Mouse (Mus musculus): ENCODE measurements around the gene Lpp.

- no peak for TF ChIP-seq CHD1 (IDR thresholded peaks at IDR 0.05; ENCODE audit: low read depth, low read length)
- no peak for TF ChIP-seq RCOR1 (conservative IDR thresholded peaks at IDR 0.05; ENCODE audit: low read depth, low read length)
- no peak for TF ChIP-seq CTCF (conservative IDR thresholded peaks at IDR 0.05 in 1 of 2, IDR thresholded peaks at IDR 0.05 in 1 of 2; ENCODE audit: low read depth in 2 of 2, low read length in 2 of 2)
- no peak for TF ChIP-seq EP300 (IDR thresholded peaks at IDR 0.05; ENCODE audit: low read length)
- TF ChIP-seq POLR2A (IDR thresholded peaks at IDR 0.05; ENCODE audit: low read depth, low read length) = no peak
- TF ChIP-seq MXI1 (IDR thresholded peaks at IDR 0.05; ENCODE audit: low read depth, low read length) = no peak
- no peak for TF ChIP-seq SIN3A (IDR thresholded peaks at IDR 0.05; ENCODE audit: low read length)
- TF ChIP-seq USF2 (conservative IDR thresholded peaks at IDR 0.05; ENCODE audit: low read depth, low read length) = no peak
- TF ChIP-seq NELFE (IDR thresholded peaks at IDR 0.05; ENCODE audit: low read depth, low read length) = no peak
- TF ChIP-seq MAX (IDR thresholded peaks at IDR 0.05; ENCODE audit: low read length) = no peak
- TF ChIP-seq SMC3 (IDR thresholded peaks at IDR 0.05; ENCODE audit: low read depth, low read length) = no peak
- TF ChIP-seq MYC (IDR thresholded peaks at IDR 0.05; ENCODE audit: low read depth, low read length) = no peak
Observed at GRCm38 (mm10) chr16:24891453-24891852, 498.1 kb downstream of the Lpp start.

All from CH12.LX (cell line).